Mouse (Mus musculus) E14TG2a.4 (cell line): ENCODE measurements around the gene Ccr1l1.

Experiments used
- CTCF ChIP-seq: conservative IDR thresholded peaks from 2 replicates; pipeline ENCODE4 v1.5.1; 2014; ENCODE audit warnings: low read length
- NANOG ChIP-seq: IDR thresholded peaks from 2 replicates; pipeline ENCODE4 v1.6.1; 2014; ENCODE audit warnings: borderline replicate concordance, low read length, mixed read lengths

DNA sequence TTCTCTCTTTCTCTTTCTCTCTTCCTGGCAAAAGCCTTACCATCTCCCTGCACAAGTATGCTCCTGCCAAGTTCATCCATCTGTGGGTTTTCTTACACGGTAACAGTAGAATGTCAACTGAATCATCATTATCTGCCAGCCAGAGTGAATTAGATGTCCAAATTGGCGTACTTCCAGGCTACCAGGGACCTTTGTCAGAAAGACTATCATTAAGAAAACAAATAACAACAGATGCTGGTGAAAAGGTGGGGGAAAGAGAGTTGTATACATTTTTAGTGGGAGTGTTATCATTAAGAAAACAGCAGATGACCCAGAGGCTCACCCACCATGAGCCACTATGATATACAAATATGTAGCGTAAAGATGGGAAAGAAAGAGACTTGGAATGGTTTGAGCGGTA lies 48.3 kb downstream of the Ccr1l1 start:
- TF ChIP-seq CTCF (no peak), NANOG (no peak)
